Mouse (Mus musculus) lung, embryonic 15.5 days (tissue): ENCODE results near the gene Klhl9. TPM values are rescaled to one million over a fixed set of nuclear protein-coding genes. Genes with fewer than 3 reads are reported as not detected.
A peak's percentile ranks its signal among the peaks of the same experiment; 100 is the strongest.

Experiments used
- ATAC-seq: fragments of 200-750 bp; cut with Nextera tagmentation; 2 replicates; pipeline ENCODE4 v1.8.0; 2017; ENCODE audit warnings: moderate number of reproducible peaks, borderline replicate concordance; ENCODE audit not compliant: low FRiP score, low TSS enrichment; ENCODE audit errors: extremely low read depth
- H3K27ac ChIP-seq: fragments of 300-500 bp; sonication (generic); 2 replicates; pipeline ENCODE4 v1.5.1; 2015; ENCODE audit warnings: moderate library complexity, mild to moderate bottlenecking, inconsistent platforms
- H3K27me3 ChIP-seq: fragments of 300-500 bp; sonication (generic); 2 replicates; pipeline ENCODE4 v1.6.1; 2015; ENCODE audit warnings: inconsistent platforms
- H3K36me3 ChIP-seq: fragments of 300-500 bp; sonication (generic); 2 replicates; pipeline ENCODE4 v1.6.1; 2015; ENCODE audit warnings: inconsistent platforms
- H3K4me1 ChIP-seq: fragments of 300-500 bp; sonication (generic); 2 replicates; pipeline ENCODE4 v1.6.1; 2015; ENCODE audit warnings: inconsistent platforms
- H3K4me2 ChIP-seq: fragments of 300-500 bp; sonication (generic); 2 replicates; pipeline ENCODE4 v1.6.1; 2015; ENCODE audit warnings: inconsistent platforms, mild to moderate bottlenecking, moderate library complexity
- H3K4me3 ChIP-seq: fragments of 300-500 bp; sonication (generic); 2 replicates; pipeline ENCODE4 v1.5.1; 2015; ENCODE audit warnings: mild to moderate bottlenecking, inconsistent platforms
- H3K9ac ChIP-seq: fragments of 300-500 bp; sonication (generic); 2 replicates; pipeline ENCODE4 v1.6.1; 2015; ENCODE audit warnings: inconsistent platforms
- H3K9me3 ChIP-seq: fragments of 300-500 bp; sonication (generic); 2 replicates; pipeline ENCODE4 v1.6.1; 2016; ENCODE audit warnings: inconsistent platforms
- WGBS: fragments of 180-500 bp; shearing (Covaris S2); methylation state at CpG from one replicate; pipeline ENCODE4 v1.1.7; 2015; 5-methylcytosine and 5-hydroxymethylcytosine counted together
- polyA plus RNA-seq: library from polyadenylated mRNA; unstranded; fragments of >200 nt; fragmentation: Nextera tagmentation; extraction: Ambion mirVana; gene quantifications from 2 replicates; pipeline ENCODE4 v1.2.1, GENCODE M21; 2015

Gene Klhl9
- polyA plus RNA-seq, 1 experiment from 2014 or later = 96.3 TPM

GRCm38 (mm10) chr4:88705924-88706323, 16.3 kb downstream of the Klhl9 start:
- Histone ChIP-seq H3K4me2 (no peak overlapping the region), H3K36me3 (no peaks in the 10 kb centered on the region), H3K4me3 (no peak overlapping the region), H3K9ac (no peak overlapping the region), H3K9me3 (no peaks in the 10 kb centered on the region), H3K27me3 (no peaks in the 10 kb centered on the region), H3K4me1 (no peaks in the 10 kb centered on the region), H3K27ac (no peak overlapping the region)
- no peak for ATAC-seq
- 38% methylated on average over 3 of the region's 3 CpGs for WGBS

- Histone ChIP-seq H3K9ac (no peak overlapping the region), H3K9me3 (no peaks in the 10 kb centered on the region), H3K36me3 (no peaks in the 10 kb centered on the region), H3K4me1 (no peaks in the 10 kb centered on the region), H3K4me3 (no peak overlapping the region), H3K4me2 (no peak overlapping the region), H3K27me3 (no peaks in the 10 kb centered on the region; the same call in 1 of the 2 replicates), H3K27ac (no peak overlapping the region)
- no peak for ATAC-seq
- WGBS = 87% methylated on average over 1 of the region's 1 CpGs
Measured at GRCm38 (mm10) chr4:88699301-88699700, 23.0 kb downstream of the Klhl9 start.

- ATAC-seq = no peak
- Histone ChIP-seq H3K27me3 (no peaks in the 10 kb centered on the region; the same call in 1 of the 2 replicates), H3K4me2 (no peak overlapping the region), H3K9me3 (no peaks in the 10 kb centered on the region), H3K9ac (no peak overlapping the region), H3K36me3 (no peaks in the 10 kb centered on the region), H3K27ac (no peak overlapping the region), H3K4me3 (no peak overlapping the region), H3K4me1 (no peaks in the 10 kb centered on the region)
- WGBS = 77% methylated on average over 5 of the region's 5 CpGs
Measured at GRCm38 (mm10) chr4:88698781-88699180, 23.5 kb downstream of the Klhl9 start.

GRCm38 (mm10) chr4:88697753-88698152, 24.5 kb downstream of the Klhl9 start:
- Histone ChIP-seq H3K9me3 (no peaks in the 10 kb centered on the region), H3K4me3 (no peak overlapping the region), H3K27me3 (no peaks in the 10 kb centered on the region; the same call in 1 of the 2 replicates), H3K9ac (no peak overlapping the region), H3K4me1 (no peaks in the 10 kb centered on the region), H3K27ac (no peak overlapping the region), H3K4me2 (no peak overlapping the region), H3K36me3 (no peaks in the 10 kb centered on the region)
- WGBS = 83% methylated on average over 4 of the region's 4 CpGs
- no peak for ATAC-seq

- Histone ChIP-seq H3K27ac (no peak overlapping the region), H3K9me3 (no peaks in the 10 kb centered on the region), H3K4me2 (no peak overlapping the region), H3K27me3 (no peaks in the 10 kb centered on the region; the same call in 1 of the 2 replicates), H3K9ac (no peak overlapping the region), H3K36me3 (no peaks in the 10 kb centered on the region), H3K4me1 (no peaks in the 10 kb centered on the region), H3K4me3 (no peak overlapping the region)
- no peak for ATAC-seq
- WGBS = 66% methylated on average over 6 of the region's 6 CpGs
Measured at GRCm38 (mm10) chr4:88697108-88697507, 25.2 kb downstream of the Klhl9 start.

- Histone ChIP-seq H3K36me3 (no peaks in the 10 kb centered on the region), H3K4me1 (no peaks in the 10 kb centered on the region), H3K27ac (no peak overlapping the region), H3K27me3 (no peaks in the 10 kb centered on the region; the same call in 1 of the 2 replicates), H3K4me2 (no peak overlapping the region), H3K9me3 (no peaks in the 10 kb centered on the region), H3K4me3 (no peak overlapping the region), H3K9ac (0 out of 2 replicates have a peak overlapping the region, but pooled peaks have one; percentile 7)
- 27% methylated on average over 3 of the region's 3 CpGs for WGBS
- peak; percentile 65; the same call in 1 of the 2 replicates for ATAC-seq
Measured at GRCm38 (mm10) chr4:88696237-88696884, 25.9 kb downstream of the Klhl9 start.

GRCm38 (mm10) chr4:88693392-88693791, 28.9 kb downstream of the Klhl9 start:
- Histone ChIP-seq H3K4me3 (no peak overlapping the region), H3K9me3 (no peaks in the 10 kb centered on the region), H3K4me1 (no peaks in the 10 kb centered on the region), H3K27ac (no peak overlapping the region), H3K36me3 (no peaks in the 10 kb centered on the region), H3K27me3 (no peaks in the 10 kb centered on the region; the same call in 1 of the 2 replicates), H3K9ac (no peak overlapping the region), H3K4me2 (no peak overlapping the region)
- ATAC-seq = no peak
- 78% methylated on average over 2 of the region's 2 CpGs for WGBS

- no peak overlapping the region for H3K4me3 ChIP-seq
Measured at GRCm38 (mm10) chr4:88692537-88692936, 29.7 kb downstream of the Klhl9 start.

GRCm38 (mm10) chr4:88691259-88691658, 31.0 kb downstream of the Klhl9 start, which contains the start of gene Ifnab:
Gene Ifnab, minus strand, starts transcription at chr4:88691359.
- Histone ChIP-seq H3K9me3 (no peaks in the 10 kb centered on the region), H3K4me1 (no peaks in the 10 kb centered on the region), H3K4me3 (no peak within 1 kb of the TSS), H3K9ac (no peak within 1 kb of the TSS), H3K4me2 (no peak within 1 kb of the TSS), H3K27ac (no peak within 1 kb of the TSS), H3K36me3 (no peaks in the 10 kb centered on the region), H3K27me3 (no peaks in the 10 kb centered on the region; the same call in 1 of the 2 replicates)
- no peak for ATAC-seq
- 67% methylated on average over 2 of the region's 2 CpGs for WGBS

More at GRCm38 (mm10) chr4:88692537-88692936, 29.7 kb downstream of the Klhl9 start:
- H3K9me3 ChIP-seq = no peaks in the 10 kb centered on the region
- WGBS = 77% methylated on average over 1 of the region's 1 CpGs
- H3K4me1 ChIP-seq = no peaks in the 10 kb centered on the region
- ATAC-seq = no peak
- H3K27me3 ChIP-seq = no peaks in the 10 kb centered on the region; the same call in 1 of the 2 replicates
- H3K4me2 ChIP-seq = no peak overlapping the region
- H3K36me3 ChIP-seq = no peaks in the 10 kb centered on the region
- no peak overlapping the region for H3K27ac ChIP-seq
- no peak overlapping the region for H3K9ac ChIP-seq

- Histone ChIP-seq H3K4me3 (no peak within 1 kb of the TSS), H3K4me2 (no peak within 1 kb of the TSS), H3K27me3 (no peaks in the 10 kb centered on the region), H3K9me3 (no peaks in the 10 kb centered on the region), H3K36me3 (no peaks in the 10 kb centered on the region), H3K4me1 (no peaks in the 10 kb centered on the region), H3K9ac (no peak within 1 kb of the TSS), H3K27ac (no peak within 1 kb of the TSS)
- ATAC-seq = no peak
- 77% methylated on average over 1 of the region's 1 CpGs for WGBS
Measured at GRCm38 (mm10) chr4:88683812-88684211, 38.5 kb downstream of the Klhl9 start, which contains the start of gene Ifna2. Gene Ifna2, minus strand, starts transcription at chr4:88683912.

- 40% methylated on average over 3 of the region's 3 CpGs for WGBS
- Histone ChIP-seq H3K4me1 (no peaks in the 10 kb centered on the region), H3K27me3 (no peaks in the 10 kb centered on the region), H3K4me2 (no peak overlapping the region), H3K36me3 (no peaks in the 10 kb centered on the region), H3K9ac (no peak overlapping the region), H3K27ac (no peak overlapping the region), H3K9me3 (no peaks in the 10 kb centered on the region), H3K4me3 (no peak overlapping the region)
- ATAC-seq = no peak
Measured at GRCm38 (mm10) chr4:88681353-88681752, 40.9 kb downstream of the Klhl9 start.

- no peaks in the 10 kb centered on the region for H3K27me3 ChIP-seq
- H3K27ac ChIP-seq = no peak overlapping the region
- H3K4me3 ChIP-seq = no peak overlapping the region
- H3K9me3 ChIP-seq = no peaks in the 10 kb centered on the region
- no peak for ATAC-seq
- H3K36me3 ChIP-seq = no peaks in the 10 kb centered on the region
- no peaks in the 10 kb centered on the region for H3K4me1 ChIP-seq
- 43% methylated on average over 8 of the region's 8 CpGs for WGBS
- H3K4me2 ChIP-seq = no peak overlapping the region
- H3K9ac ChIP-seq = no peak overlapping the region
Measured at GRCm38 (mm10) chr4:88680362-88680761, 41.9 kb downstream of the Klhl9 start.
